Mouse (Mus musculus) stomach, postnatal 0 days (tissue): ENCODE measurements around the gene Sema4g.
A peak's percentile ranks its signal among the peaks of the same experiment; 100 is the strongest.

Experiments used
- CTCF ChIP-seq: IDR thresholded peaks from 2 replicates; pipeline ENCODE4 v1.5.1; 2016; ENCODE audit warnings: antibody characterized with exemption, low read depth, mild to moderate bottlenecking, moderate library complexity
- EP300 ChIP-seq: optimal IDR thresholded peaks from 2 replicates; pipeline ENCODE3; 2016; ENCODE audit warnings: antibody characterized with exemption

DNA sequence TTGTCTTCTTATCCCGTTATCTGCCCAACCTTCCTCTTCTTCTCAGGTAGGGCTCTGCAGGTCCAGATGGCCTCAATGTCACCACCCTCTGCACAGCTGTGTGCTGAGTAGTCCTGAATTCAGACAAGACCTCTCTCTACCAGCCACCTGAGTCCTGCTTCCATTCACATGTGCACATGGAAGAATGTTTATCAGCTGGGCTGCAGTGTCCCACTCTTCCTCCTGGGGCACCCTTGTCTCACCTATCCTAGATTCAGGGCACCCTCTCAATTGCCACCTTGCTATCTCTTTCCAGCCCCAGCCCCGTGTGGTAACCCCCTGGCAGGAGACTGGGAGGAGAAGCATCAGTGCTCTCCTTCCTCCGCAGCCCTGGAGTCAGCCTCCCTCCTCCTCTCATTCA is 13.4 kb downstream of the Sema4g start:
- TF ChIP-seq CTCF (peak; percentile 52), EP300 (no peak)
